Mouse (Mus musculus) layer of hippocampus, postnatal 25 days (tissue): ENCODE measurements around the gene Syce3. TPM values are rescaled to one million over a fixed set of nuclear protein-coding genes. Genes with fewer than 3 reads are reported as not detected.
"Not testable (repeated sequence)": the region's sequence is repeated elsewhere in the genome, so short reads cannot be mapped to it uniquely, and the experiment has no call there.

ENCODE experiments used
- DNase-seq, 2 experiments: peaks; one replicate each; pipeline ENCODE4 v3.0.0; 2022; ENCODE audit warnings: mixed read lengths in 2 of 2, low spot score in 1 of 2; ENCODE audit errors: extremely low spot score in 1 of 2
- total RNA-seq, 2 experiments: library from RNA; stranded (reverse); gene quantifications; 2 replicates each; pipeline ENCODE4 v1.2.3; 2021

Syce3 gene
- not detected for total RNA-seq

- DNase-seq, result no peak
These were observed at the start of gene Syce3 for GRCm38 (mm10) chr15:89410118-89410517. TSS of gene Syce3 (minus strand) at chr15:89410503.

GRCm38 (mm10) chr15:89459821-89460220, 49.5 kb upstream of the Syce3 start:
- no peak for DNase-seq

GRCm38 (mm10) chr15:89458942-89459341, 48.6 kb upstream of the Syce3 start:
- DNase-seq, result no peak

- DNase-seq, result no peak
These were observed 45.3 kb upstream of the Syce3 start for GRCm38 (mm10) chr15:89455642-89456041.

GRCm38 (mm10) chr15:89454857-89455256, 44.6 kb upstream of the Syce3 start:
- no peak for DNase-seq

- DNase-seq, result peak; percentile 46 to 54
These were observed 43.7 kb upstream of the Syce3 start, which contains the start of gene Mapk8ip2 for GRCm38 (mm10) chr15:89453865-89454478. TSS of gene Mapk8ip2 (plus strand) at chr15:89453913.

GRCm38 (mm10) chr15:89452906-89453864, 42.9 kb upstream of the Syce3 start:
- no peak for DNase-seq

GRCm38 (mm10) chr15:89442486-89443070, 32.3 kb upstream of the Syce3 start:
- DNase-seq, result no peak

- no peak for DNase-seq
These were observed 25.6 kb upstream of the Syce3 start for GRCm38 (mm10) chr15:89435878-89436277.

GRCm38 (mm10) chr15:89434136-89434535, 23.8 kb upstream of the Syce3 start:
- no peak for DNase-seq

- DNase-seq, result no peak
These were observed 22.6 kb upstream of the Syce3 start for GRCm38 (mm10) chr15:89432946-89433345.

GRCm38 (mm10) chr15:89431806-89432205, 21.5 kb upstream of the Syce3 start:
- DNase-seq, result no peak

- no peak for DNase-seq
These were observed 21.0 kb upstream of the Syce3 start for GRCm38 (mm10) chr15:89431271-89431670.

- not testable (repeated sequence) for DNase-seq
These were observed 20.5 kb upstream of the Syce3 start for GRCm38 (mm10) chr15:89430771-89431170.

- no peak for DNase-seq
These were observed 20.0 kb upstream of the Syce3 start for GRCm38 (mm10) chr15:89430341-89430740.

- DNase-seq, result peak; percentile 73 to 86
These were observed 19.3 kb upstream of the Syce3 start, which contains the start of the genes C730034F03Rik, Gm44502 and Chkb for GRCm38 (mm10) chr15:89429352-89430221. TSS of gene C730034F03Rik (plus strand) at chr15:89429589. TSS of gene Gm44502 (minus strand) at chr15:89429696. TSS of gene Chkb (minus strand) at chr15:89429908.

- DNase-seq, result no peak
These were observed 18.6 kb upstream of the Syce3 start for GRCm38 (mm10) chr15:89428821-89429351.

- DNase-seq, result no peak
These were observed 18.0 kb upstream of the Syce3 start for GRCm38 (mm10) chr15:89428136-89428790.

- DNase-seq, result no peak
These were observed 16.4 kb upstream of the Syce3 start for GRCm38 (mm10) chr15:89426716-89427115.
